Mouse (Mus musculus) myocyte (in vitro differentiated cells): Measurements from ENCODE around the gene Them5.

ENCODE experiments used
- E2F4 ChIP-seq: IDR thresholded peaks from one replicate; pipeline ENCODE4 v1.6.1; 2011; ENCODE audit warnings: mild to moderate bottlenecking, control low read depth, moderate library complexity; ENCODE audit not compliant: insufficient read depth
- MYOD1 ChIP-seq, 3 experiments: IDR thresholded peaks; one replicate each; pipeline ENCODE4 v1.6.1; 2011; ENCODE audit warnings: control low read depth in 2 of 3, low read depth in 2 of 3, mild to moderate bottlenecking in 2 of 3, moderate library complexity in 1 of 3; ENCODE audit not compliant: insufficient read length in 2 of 3, control insufficient read depth in 1 of 3
- USF1 ChIP-seq: IDR thresholded peaks from one replicate; pipeline ENCODE4 v1.6.1; 2011; ENCODE audit warnings: low read depth, mild to moderate bottlenecking, control low read depth, moderate library complexity

GRCm38 (mm10) chr3:94383476-94383875 lies 41.6 kb downstream of the Them5 start:
- TF ChIP-seq MYOD1 (IDR thresholded peaks at IDR 0.05; ENCODE audit: control insufficient read depth in 1 of 3, insufficient read length in 2 of 3, low read depth in 2 of 3) (no peak), USF1 (no peak), E2F4 (no peak)
